Mouse (Mus musculus) urinary bladder, postnatal 4 days (tissue): Measurements from ENCODE around the gene Cnn2.
"Not testable (repeated sequence)": the region's sequence is repeated elsewhere in the genome, so short reads cannot be mapped to it uniquely, and the experiment has no call there.

Experiments used
- DNase-seq, 2 experiments: peaks; one replicate each; pipeline ENCODE4 v3.0.0; 2021 to 2022; ENCODE audit warnings: low spot score in 2 of 2

The Cnn2 gene

GRCm38 (mm10) chr10:79988506-79989271, at the start of gene Cnn2:
Gene Cnn2, plus strand, starts transcription at chr10:79988584.
- peak; percentile 74 to 77 for DNase-seq

- no peak for DNase-seq
Observed at GRCm38 (mm10) chr10:79940749-79941148, 47.6 kb upstream of the Cnn2 start.

- no peak for DNase-seq
Observed at GRCm38 (mm10) chr10:79942988-79943387, 45.4 kb upstream of the Cnn2 start.

GRCm38 (mm10) chr10:79943471-79943901, 44.9 kb upstream of the Cnn2 start:
- no peak for DNase-seq

- DNase-seq: peak in 1 of 2 experiments; percentile 53
Observed at GRCm38 (mm10) chr10:79945507-79946234, 42.7 kb upstream of the Cnn2 start.

GRCm38 (mm10) chr10:79946752-79947322, 41.5 kb upstream of the Cnn2 start:
- DNase-seq: no peak

- no peak for DNase-seq
Observed at GRCm38 (mm10) chr10:79947502-79947901, 40.9 kb upstream of the Cnn2 start.

GRCm38 (mm10) chr10:79949873-79950272, 38.5 kb upstream of the Cnn2 start:
- DNase-seq: no peak

- DNase-seq: no peak
Observed at GRCm38 (mm10) chr10:79950661-79951060, 37.7 kb upstream of the Cnn2 start.

- no peak for DNase-seq
Observed at GRCm38 (mm10) chr10:79953946-79954345, 34.4 kb upstream of the Cnn2 start.

- no peak for DNase-seq
Observed at GRCm38 (mm10) chr10:79955691-79956090, 32.7 kb upstream of the Cnn2 start.

GRCm38 (mm10) chr10:79956643-79957154, 31.7 kb upstream of the Cnn2 start:
- no peak for DNase-seq

GRCm38 (mm10) chr10:79958140-79958816, 30.1 kb upstream of the Cnn2 start:
- DNase-seq: peak; percentile 69 to 86

GRCm38 (mm10) chr10:79959412-79959811, 29.0 kb upstream of the Cnn2 start:
- not testable (repeated sequence) for DNase-seq

GRCm38 (mm10) chr10:79959847-79960601, 28.4 kb upstream of the Cnn2 start, which contains the start of gene Wdr18:
Gene Wdr18, plus strand, starts transcription at chr10:79960152.
- peak; percentile 98 to 99 for DNase-seq

- no peak for DNase-seq
Observed at GRCm38 (mm10) chr10:79960671-79961294, 27.6 kb upstream of the Cnn2 start.

GRCm38 (mm10) chr10:79964727-79965126, 23.7 kb upstream of the Cnn2 start:
- no peak for DNase-seq

GRCm38 (mm10) chr10:79965325-79965724, 23.1 kb upstream of the Cnn2 start:
- DNase-seq: no peak

GRCm38 (mm10) chr10:79966886-79967400, 21.4 kb upstream of the Cnn2 start:
- no peak for DNase-seq

- no peak for DNase-seq
Observed at GRCm38 (mm10) chr10:79968181-79968580, 20.2 kb upstream of the Cnn2 start.
